Mouse (Mus musculus) bone marrow, adult 2 months (tissue): ENCODE data around the gene Scml4. TPM values are rescaled to one million over a fixed set of nuclear protein-coding genes. Genes with fewer than 3 reads are reported as not detected.

Experiments
- H3K27ac ChIP-seq: fragments of 200-500 bp; 2 replicates; pipeline ENCODE4 v1.5.1; 2012; ENCODE audit warnings: low read depth, mild to moderate bottlenecking, control low read depth, inconsistent platforms, low read length; ENCODE audit not compliant: control insufficient read depth, poor library complexity, insufficient read depth
- H3K4me1 ChIP-seq: fragments of 200-500 bp; 2 replicates; pipeline ENCODE4 v1.6.1; 2011; ENCODE audit warnings: low read length; ENCODE audit not compliant: control insufficient read depth, insufficient read depth
- H3K4me3 ChIP-seq: fragments of 200-500 bp; replicated peaks from 2 replicates; pipeline ENCODE3; 2011; ENCODE audit warnings: mild to moderate bottlenecking, low read depth, low read length, control low read depth; ENCODE audit not compliant: control insufficient read depth
- CTCF ChIP-seq: fragments of 200-500 bp; IDR thresholded peaks from 2 replicates; pipeline ENCODE4 v1.5.1; 2011; ENCODE audit warnings: low read length, control low read depth; ENCODE audit not compliant: control insufficient read depth, insufficient read depth
- POLR2A ChIP-seq: fragments of 200-500 bp; IDR thresholded peaks from 2 replicates; pipeline ENCODE4 v1.6.1; 2011; ENCODE audit warnings: low read depth, mild to moderate bottlenecking, control low read depth, low read length, borderline replicate concordance; ENCODE audit not compliant: control insufficient read depth
- WGBS: fragments of 180-500 bp; shearing (Covaris S2); methylation state at CpG from one replicate; pipeline ENCODE4 v1.1.7; 2018; 5-methylcytosine and 5-hydroxymethylcytosine counted together
- polyA plus RNA-seq: library from polyadenylated mRNA; stranded (reverse); fragments of >200 nt; gene quantifications from 2 replicates; pipeline ENCODE4 v1.2.4, GENCODE M21; 2011; ENCODE audit warnings: low replicate concordance; ENCODE audit not compliant: missing spikeins, insufficient read depth, insufficient read length

Scml4 gene
- polyA plus RNA-seq, 1 experiment: 3.7 TPM

- H3K4me1 ChIP-seq: no peaks in the 10 kb centered on the region; the same call in 1 of the 2 replicates
- TF ChIP-seq CTCF (no peak), POLR2A (no peak)
- H3K27ac ChIP-seq: no peak overlapping the region
- WGBS: 15% methylated on average over 6 of the region's 6 CpGs
- H3K4me3 ChIP-seq: no peak overlapping the region
Measured at GRCm38 (mm10) chr10:42887040-42887439, 26.9 kb downstream of the Scml4 start.

GRCm38 (mm10) chr10:42888241-42888640 is 28.1 kb downstream of the Scml4 start:
- H3K4me3 ChIP-seq: no peak overlapping the region
- peak overlapping the region; percentile 10; the same call in 1 of the 2 replicates for H3K27ac ChIP-seq
- WGBS: 52% methylated on average over 5 of the region's 5 CpGs
- TF ChIP-seq POLR2A (no peak), CTCF (no peak)
- H3K4me1 ChIP-seq: no peaks in the 10 kb centered on the region; the same call in 1 of the 2 replicates

- Histone ChIP-seq H3K4me3 (no peak overlapping the region), H3K4me1 (peaks cover 1% of the 10 kb centered on the region; the same call in 1 of the 2 replicates), H3K27ac (no peak overlapping the region)
- TF ChIP-seq POLR2A (no peak), CTCF (no peak)
- WGBS: 74% methylated on average over 4 of the region's 4 CpGs
Measured at GRCm38 (mm10) chr10:42890365-42890764, 30.2 kb downstream of the Scml4 start.

- H3K4me1 ChIP-seq: peaks cover 5% of the 10 kb centered on the region
- H3K27ac ChIP-seq: no peak overlapping the region
- TF ChIP-seq CTCF (no peak), POLR2A (no peak)
- 78% methylated on average over 4 of the region's 4 CpGs for WGBS
- H3K4me3 ChIP-seq: no peak overlapping the region
Measured at GRCm38 (mm10) chr10:42892250-42892649, 32.1 kb downstream of the Scml4 start.

- H3K27ac ChIP-seq: no peak overlapping the region
- no peak for TF ChIP-seq POLR2A
- no peak for TF ChIP-seq CTCF
- peaks cover 5% of the 10 kb centered on the region for H3K4me1 ChIP-seq
- H3K4me3 ChIP-seq: no peak overlapping the region
- 64% methylated on average over 4 of the region's 4 CpGs for WGBS
Measured at GRCm38 (mm10) chr10:42892987-42893386, 32.8 kb downstream of the Scml4 start.

- H3K4me1 ChIP-seq: peaks cover 5% of the 10 kb centered on the region
- no peak overlapping the region for H3K27ac ChIP-seq
- TF ChIP-seq CTCF: no peak
- no peak for TF ChIP-seq POLR2A
- H3K4me3 ChIP-seq: no peak overlapping the region
- 72% methylated on average over 8 of the region's 8 CpGs for WGBS
Measured at GRCm38 (mm10) chr10:42893857-42894256, 33.7 kb downstream of the Scml4 start.

GRCm38 (mm10) chr10:42894263-42894662 is 34.1 kb downstream of the Scml4 start:
- TF ChIP-seq POLR2A: no peak
- no peak for TF ChIP-seq CTCF
- 74% methylated on average over 3 of the region's 3 CpGs for WGBS
- Histone ChIP-seq H3K27ac (0 out of 2 replicates have a peak overlapping the region, but pooled peaks have one; percentile 16), H3K4me1 (peaks cover 7% of the 10 kb centered on the region), H3K4me3 (no peak overlapping the region)

- Histone ChIP-seq H3K4me1 (peaks cover 7% of the 10 kb centered on the region), H3K4me3 (no peak overlapping the region), H3K27ac (0 out of 2 replicates have a peak overlapping the region, but pooled peaks have one; percentile 16)
- TF ChIP-seq CTCF: no peak
- no peak for TF ChIP-seq POLR2A
- 80% methylated on average over 7 of the region's 7 CpGs for WGBS
Measured at GRCm38 (mm10) chr10:42894696-42895095, 34.5 kb downstream of the Scml4 start.

- Histone ChIP-seq H3K4me3 (no peak overlapping the region), H3K27ac (peak overlapping the region; percentile 70; the same call in 1 of the 2 replicates), H3K4me1 (peaks cover 11% of the 10 kb centered on the region)
- TF ChIP-seq CTCF (no peak), POLR2A (no peak)
- 65% methylated on average over 3 of the region's 3 CpGs for WGBS
Measured at GRCm38 (mm10) chr10:42896621-42897020, 36.5 kb downstream of the Scml4 start.
